30 mouse cellular contexts compared by ENCODE assay signal in the genomic region with DNA sequence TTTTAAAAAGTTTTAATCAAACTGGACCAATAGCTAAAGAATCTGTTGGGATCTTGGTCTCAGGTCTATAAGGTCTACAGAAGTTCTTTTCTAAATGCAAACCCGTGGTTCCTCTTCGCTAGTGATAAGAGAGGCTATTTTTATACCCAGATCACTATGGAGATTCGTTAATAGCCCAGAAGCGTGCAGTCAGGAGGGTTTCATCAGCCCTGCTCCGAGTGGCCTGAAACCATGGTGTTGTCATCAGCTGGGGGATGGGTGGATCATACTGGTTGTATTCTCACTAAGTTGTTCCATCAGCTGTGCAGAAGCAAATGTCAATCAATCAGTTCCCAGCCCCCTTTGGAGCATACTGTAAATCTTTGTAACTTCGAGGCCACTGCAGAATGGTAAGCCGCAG. TPM values are rescaled to one million over a fixed set of nuclear protein-coding genes. Genes with fewer than 3 reads are reported as not detected.
"Had no signal": no experiment of that assay in that cellular context is flagged by ENCODE, and none has a peak within 500 bp of the region (broad histone marks: within the 10 kb centered on the region; RNA-seq: fewer than 3 reads in every experiment).

No protein-coding gene starts in this region.

- H3K36me3 ChIP-seq: limb, embryonic 12.5 days; limb, embryonic 15.5 days; lung, embryonic 15.5 days; midbrain, embryonic 12.5 days; midbrain, embryonic 15.5 days; neural tube, embryonic 12.5 days; neural tube, embryonic 15.5 days; stomach, embryonic 15.5 days had no signal

- ATAC-seq: midbrain, embryonic 15.5 days had no signal

- H3K27me3 ChIP-seq: limb, embryonic 12.5 days; limb, embryonic 15.5 days; lung, embryonic 15.5 days; midbrain, embryonic 12.5 days; midbrain, embryonic 15.5 days; neural tube, embryonic 12.5 days; neural tube, embryonic 15.5 days; stomach, embryonic 15.5 days had no signal

- H3K4me1 ChIP-seq: limb, embryonic 12.5 days; limb, embryonic 15.5 days; lung, embryonic 15.5 days; midbrain, embryonic 12.5 days; midbrain, embryonic 15.5 days; neural tube, embryonic 12.5 days; neural tube, embryonic 15.5 days; stomach, embryonic 15.5 days had no signal

- H3K27ac ChIP-seq: kidney, postnatal 0 days; layer of hippocampus, adult 2 months; left cerebral cortex, adult 2 months; limb, embryonic 12.5 days; limb, embryonic 15.5 days; liver, embryonic 14.5 days; lung, embryonic 15.5 days; macrophage; midbrain, embryonic 12.5 days; midbrain, embryonic 15.5 days; neural tube, embryonic 12.5 days; neural tube, embryonic 15.5 days; stomach, embryonic 15.5 days had no signal

- DNase-seq: layer of hippocampus, adult 9-11 months; left cerebral cortex, postnatal 4 days; lung, postnatal 14 days; right cerebral cortex, adult 18-20 months; right cerebral cortex, postnatal 14 days; right cerebral cortex, postnatal 4 days; spleen, adult 18-20 months; thymus, adult 18-20 months; thymus, postnatal 36 days had no signal

- H3K9me3 ChIP-seq: limb, embryonic 12.5 days; limb, embryonic 15.5 days; lung, embryonic 15.5 days; midbrain, embryonic 12.5 days; midbrain, embryonic 15.5 days; neural tube, embryonic 12.5 days; neural tube, embryonic 15.5 days; stomach, embryonic 15.5 days had no signal

- H3K9ac ChIP-seq: limb, embryonic 12.5 days; limb, embryonic 15.5 days; liver, embryonic 14.5 days; lung, embryonic 15.5 days; midbrain, embryonic 12.5 days; midbrain, embryonic 15.5 days; neural tube, embryonic 12.5 days; neural tube, embryonic 15.5 days; stomach, embryonic 15.5 days had no signal

- H3K4me3 ChIP-seq: layer of hippocampus, adult 2 months; left cerebral cortex, adult 2 months; limb, embryonic 12.5 days; limb, embryonic 15.5 days; lung, embryonic 15.5 days; midbrain, embryonic 12.5 days; midbrain, embryonic 15.5 days; neural tube, embryonic 12.5 days; neural tube, embryonic 15.5 days; stomach, embryonic 15.5 days had no signal

- H3K4me2 ChIP-seq: limb, embryonic 12.5 days; limb, embryonic 15.5 days; liver, embryonic 11.5 days; lung, embryonic 15.5 days; midbrain, embryonic 12.5 days; midbrain, embryonic 15.5 days; neural tube, embryonic 12.5 days; neural tube, embryonic 15.5 days; stomach, embryonic 15.5 days had no signal

RNA-seq across cellular contexts. Expression of a gene that starts 29.4 kb away (rescaled TPM):
- total RNA-seq: layer of hippocampus, adult 2 months; layer of hippocampus, postnatal 25 days; left cerebral cortex, adult 2 months; left cerebral cortex, postnatal 10 days; left cerebral cortex, postnatal 4 days; megakaryocyte, adult 5-6 weeks had no signal
- polyA plus RNA-seq: kidney, adult 2 months; kidney, postnatal 0 days; large intestine, adult 2 months; limb, embryonic 12.5 days; limb, embryonic 15.5 days; liver, embryonic 11.5 days; liver, embryonic 14.5 days; lung, embryonic 15.5 days; macrophage; midbrain, embryonic 12.5 days; midbrain, embryonic 15.5 days; neural tube, embryonic 12.5 days; neural tube, embryonic 15.5 days; stomach, embryonic 15.5 days; testis, adult 2 months; urinary bladder, adult 2 months had no signal
